Mouse (Mus musculus) limb, embryonic 14.5 days (tissue): ENCODE measurements at regions not wholly inside any gene's neighbourhood (a gene's known extent, or its start where the extent isn't known, plus 50 kb on each side); places are given as distances from the start of the nearest gene placed in this dataset.
"Not testable (repeated sequence)": the region's sequence is repeated elsewhere in the genome, so short reads cannot be mapped to it uniquely, and the experiment has no call there.

Experiments
- ATAC-seq: fragments of 200-750 bp; cut with Nextera tagmentation; 2 replicates; pipeline ENCODE4 v1.8.0; 2017; ENCODE audit warnings: low read depth, moderate number of reproducible peaks, moderate TSS enrichment; ENCODE audit not compliant: low FRiP score
- DNase-seq: peaks from one replicate; pipeline ENCODE4 v3.0.0-alpha.2; 2015; ENCODE audit warnings: low spot score
- H3K27ac ChIP-seq: fragments of 300-500 bp; sonication (generic); replicated peaks from 2 replicates; pipeline ENCODE4 v1.5.1; 2014; ENCODE audit warnings: low read depth, mild to moderate bottlenecking, low read length, moderate library complexity, mixed read lengths
- H3K27me3 ChIP-seq: fragments of 300-500 bp; sonication (generic); 2 replicates; pipeline ENCODE4 v1.6.1; 2014; ENCODE audit warnings: low read length, mixed read lengths; ENCODE audit not compliant: control insufficient read depth, insufficient read depth
- H3K36me3 ChIP-seq: fragments of 300-500 bp; sonication (generic); 2 replicates; pipeline ENCODE4 v1.6.1; 2014; ENCODE audit warnings: mild to moderate bottlenecking, low read length, moderate library complexity, mixed read lengths; ENCODE audit not compliant: control insufficient read depth, insufficient read depth
- H3K4me1 ChIP-seq: fragments of 300-500 bp; sonication (generic); 2 replicates; pipeline ENCODE4 v1.6.1; 2014; ENCODE audit warnings: antibody characterized with exemption, low read length, mixed read lengths; ENCODE audit not compliant: control insufficient read depth, insufficient read depth
- H3K4me2 ChIP-seq: fragments of 300-500 bp; sonication (generic); replicated peaks from 2 replicates; pipeline ENCODE4 v1.6.1; 2014; ENCODE audit warnings: low read depth, mild to moderate bottlenecking, low read length, moderate library complexity; ENCODE audit not compliant: severe bottlenecking
- H3K4me3 ChIP-seq: fragments of 300-500 bp; sonication (generic); replicated peaks from 2 replicates; pipeline ENCODE4 v1.5.1; 2014; ENCODE audit warnings: low read length
- H3K9ac ChIP-seq: fragments of 300-500 bp; sonication (generic); 2 replicates; pipeline ENCODE4 v1.6.1; 2014; ENCODE audit warnings: mild to moderate bottlenecking, low read depth, low read length, moderate library complexity; ENCODE audit not compliant: severe bottlenecking
- H3K9me3 ChIP-seq: fragments of 300-500 bp; sonication (generic); 2 replicates; pipeline ENCODE4 v1.6.1; 2016; ENCODE audit warnings: low read length; ENCODE audit not compliant: control insufficient read depth
- POLR2A ChIP-seq: fragments of 200-500 bp; IDR thresholded peaks from 2 replicates; pipeline ENCODE4 v1.8.0; 2012; ENCODE audit warnings: inconsistent platforms, mild to moderate bottlenecking, moderate library complexity, borderline replicate concordance; ENCODE audit not compliant: insufficient read depth, insufficient read length; ENCODE audit errors: extremely low read depth
- WGBS: fragments of 180-500 bp; shearing (Covaris S2); extraction: QIAGEN DNeasy Blood & Tissue Kit; methylation state at CpG from one replicate; pipeline ENCODE4 v1.1.7; 2014; 5-methylcytosine and 5-hydroxymethylcytosine counted together

- ATAC-seq (peak; percentile 64), DNase-seq (peak; percentile 72)
- Histone ChIP-seq H3K36me3 (no peaks in the 10 kb centered on the region), H3K4me3 (no peak overlapping the region), H3K27me3 (no peaks in the 10 kb centered on the region), H3K4me2 (no peak overlapping the region), H3K9me3 (no peaks in the 10 kb centered on the region), H3K27ac (peak overlapping the region; percentile 14; the same call in 1 of the 2 replicates), H3K4me1 (peaks cover 23% of the 10 kb centered on the region), H3K9ac (no peak overlapping the region)
- TF ChIP-seq POLR2A = no peak
Observed at GRCm38 (mm10) chr7:83392625-83393024, 192.1 kb upstream of the Tmc3 start.

GRCm38 (mm10) chr7:83394156-83394555 is 190.6 kb upstream of the Tmc3 start:
- WGBS = 81% methylated on average over 2 of the region's 2 CpGs
- Histone ChIP-seq H3K4me3 (no peak overlapping the region), H3K9me3 (no peaks in the 10 kb centered on the region), H3K4me1 (peaks cover 23% of the 10 kb centered on the region), H3K9ac (no peak overlapping the region), H3K27me3 (no peaks in the 10 kb centered on the region), H3K36me3 (no peaks in the 10 kb centered on the region), H3K4me2 (no peak overlapping the region), H3K27ac (no peak overlapping the region)
- TF ChIP-seq POLR2A = no peak
- DNase-seq (no peak), ATAC-seq (no peak)

GRCm38 (mm10) chr7:83399668-83400067 is 185.1 kb upstream of the Tmc3 start:
- no peaks in the 10 kb centered on the region for H3K27me3 ChIP-seq
- H3K36me3 ChIP-seq = no peaks in the 10 kb centered on the region
- no peak for TF ChIP-seq POLR2A
- H3K4me3 ChIP-seq = no peak overlapping the region
- H3K4me1 ChIP-seq = no peaks in the 10 kb centered on the region
- no peak overlapping the region for H3K4me2 ChIP-seq
- DNase-seq (peak; percentile 61), ATAC-seq (no peak)
- no peak overlapping the region for H3K27ac ChIP-seq
- H3K9ac ChIP-seq = no peak overlapping the region
- H3K9me3 ChIP-seq = no peaks in the 10 kb centered on the region

- Histone ChIP-seq H3K27ac (no peak overlapping the region), H3K36me3 (no peaks in the 10 kb centered on the region), H3K4me2 (no peak overlapping the region), H3K4me3 (no peak overlapping the region), H3K9me3 (no peaks in the 10 kb centered on the region), H3K27me3 (no peaks in the 10 kb centered on the region), H3K4me1 (no peaks in the 10 kb centered on the region), H3K9ac (no peak overlapping the region)
- TF ChIP-seq POLR2A = no peak
- no peak for DNase-seq
- ATAC-seq = no peak
- 79% methylated on average over 5 of the region's 5 CpGs for WGBS
Observed at GRCm38 (mm10) chr7:83401001-83401400, 183.7 kb upstream of the Tmc3 start.

GRCm38 (mm10) chr7:83412745-83413144 is 172.0 kb upstream of the Tmc3 start:
- H3K4me2 ChIP-seq, H3K4me3 ChIP-seq, H3K36me3 ChIP-seq, H3K27me3 ChIP-seq, H3K9me3 ChIP-seq, DNase-seq, ATAC-seq, H3K9ac ChIP-seq, H3K4me1 ChIP-seq, H3K27ac ChIP-seq: not testable (repeated sequence)
- WGBS = 85% methylated on average over 5 of the region's 5 CpGs

- ATAC-seq = no peak
- 69% methylated on average over 3 of the region's 3 CpGs for WGBS
- no peak overlapping the region for H3K9ac ChIP-seq
- no peak for DNase-seq
- H3K27ac ChIP-seq = no peak overlapping the region
- peaks cover 30% of the 10 kb centered on the region for H3K4me1 ChIP-seq
- no peaks in the 10 kb centered on the region for H3K36me3 ChIP-seq
- no peak overlapping the region for H3K4me3 ChIP-seq
- no peaks in the 10 kb centered on the region for H3K9me3 ChIP-seq
- H3K4me2 ChIP-seq = no peak overlapping the region
- no peaks in the 10 kb centered on the region for H3K27me3 ChIP-seq
- no peak for TF ChIP-seq POLR2A
Observed at GRCm38 (mm10) chr7:83429929-83430556, 154.7 kb upstream of the Tmc3 start.
